Mouse (Mus musculus) retina, embryonic 14.5 days (tissue): ENCODE data around the gene Ago3.
A peak's percentile ranks its signal among the peaks of the same experiment; 100 is the strongest.

ENCODE experiments used
- DNase-seq: peaks from one replicate; pipeline ENCODE4 v3.0.0-alpha.2; 2015; ENCODE audit warnings: low spot score

The Ago3 gene

DNA sequence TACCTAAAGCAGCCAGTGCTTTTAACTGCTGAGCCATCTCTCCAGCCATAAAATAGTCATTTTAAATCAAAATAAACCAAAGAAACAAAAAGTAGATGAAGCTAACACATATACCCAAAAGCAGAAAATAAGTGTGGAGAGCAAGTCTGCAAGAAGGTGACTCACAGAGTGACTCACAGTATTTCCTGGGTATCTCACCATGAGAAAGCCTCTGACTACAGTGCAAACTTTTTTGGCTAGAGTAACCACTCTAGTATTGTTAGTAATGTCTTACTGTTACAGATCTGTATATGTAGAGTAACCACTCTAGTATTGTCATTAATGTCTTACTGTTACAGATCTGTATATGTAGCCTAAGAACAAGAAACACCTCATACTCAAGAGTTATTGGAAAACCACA, 13.6 kb downstream of the Ago3 start:
- DNase-seq, result no peak

- no peak for DNase-seq
Measured at GRCm38 (mm10) chr4:126412526-126412925, 16.8 kb downstream of the Ago3 start.

DNA sequence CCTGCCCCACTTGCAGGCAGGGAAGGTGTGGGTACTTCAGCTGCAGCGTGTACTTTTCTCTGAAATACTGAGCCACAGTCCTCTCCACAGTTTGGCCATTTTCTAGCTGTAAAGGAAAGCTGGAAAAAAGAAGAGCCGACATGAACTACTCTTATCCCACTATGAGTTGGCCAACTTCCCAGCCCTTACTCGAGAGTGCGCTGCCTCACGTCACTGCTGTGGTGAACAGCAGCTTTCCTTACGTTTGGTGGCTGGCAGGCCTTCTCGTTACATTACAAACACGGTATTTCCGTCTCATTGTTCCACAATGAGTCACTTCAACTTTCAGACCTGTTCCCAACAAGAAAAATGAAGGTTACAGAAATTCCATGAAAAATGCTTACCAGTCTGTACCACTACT, 57.9 kb downstream of the Ago3 start:
- DNase-seq, result no peak

GRCm38 (mm10) chr4:126360069-126360468, 69.3 kb downstream of the Ago3 start:
- DNase-seq, result no peak

- DNase-seq, result no peak
Measured at GRCm38 (mm10) chr4:126343451-126343850, 85.9 kb downstream of the Ago3 start.

DNA sequence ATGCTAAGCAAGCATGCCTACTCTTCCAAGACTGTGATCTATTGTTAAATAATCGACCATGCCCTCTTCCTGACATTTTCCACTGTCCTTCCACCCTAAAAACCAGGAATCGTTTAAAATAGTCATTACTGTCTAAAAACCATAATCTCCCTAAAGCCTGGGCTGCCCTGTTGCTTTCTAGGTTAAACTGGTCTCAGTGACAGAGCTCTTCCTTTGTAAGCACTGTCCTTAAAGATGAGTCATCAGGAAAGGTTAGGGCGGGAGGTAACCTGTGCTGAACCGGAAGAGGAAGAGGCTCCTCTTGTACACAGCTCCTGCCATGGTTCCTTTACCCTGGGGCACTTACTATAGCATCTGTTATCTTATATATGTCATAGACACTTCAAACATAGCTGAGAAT, 89.9 kb downstream of the Ago3 start:
- DNase-seq, result no peak

- no peak for DNase-seq
Measured at GRCm38 (mm10) chr4:126332358-126332757, 97.0 kb downstream of the Ago3 start.

- no peak for DNase-seq
Measured at GRCm38 (mm10) chr4:126331751-126332150, 97.6 kb downstream of the Ago3 start.

DNA sequence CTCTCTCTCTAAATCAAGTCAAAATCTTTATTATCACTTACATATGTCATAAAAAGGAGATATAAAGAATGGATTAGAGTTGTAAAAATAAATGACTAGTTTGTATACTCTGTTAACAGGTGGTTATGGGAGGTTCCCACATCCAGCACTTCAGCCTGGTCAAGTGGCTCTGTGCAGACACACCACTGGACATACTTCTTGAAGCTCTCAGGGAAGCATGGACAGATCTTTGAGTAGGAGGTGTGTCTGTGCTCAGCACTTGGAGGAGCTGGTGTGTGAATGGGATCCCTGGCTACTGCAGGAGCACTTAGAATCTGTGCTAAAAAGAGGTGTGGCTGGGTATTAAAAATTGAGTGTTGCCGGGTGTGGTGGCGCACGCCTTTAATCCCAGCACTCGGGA, 99.1 kb downstream of the Ago3 start:
- DNase-seq, result no peak

GRCm38 (mm10) chr4:126326036-126326435, 103.3 kb downstream of the Ago3 start:
- DNase-seq, result no peak

- DNase-seq, result no peak
Measured at GRCm38 (mm10) chr4:126325281-126325861, 104.0 kb downstream of the Ago3 start, which contains the start of gene Tekt2. Tekt2 (minus strand) TSS chr4:126325688.

DNA sequence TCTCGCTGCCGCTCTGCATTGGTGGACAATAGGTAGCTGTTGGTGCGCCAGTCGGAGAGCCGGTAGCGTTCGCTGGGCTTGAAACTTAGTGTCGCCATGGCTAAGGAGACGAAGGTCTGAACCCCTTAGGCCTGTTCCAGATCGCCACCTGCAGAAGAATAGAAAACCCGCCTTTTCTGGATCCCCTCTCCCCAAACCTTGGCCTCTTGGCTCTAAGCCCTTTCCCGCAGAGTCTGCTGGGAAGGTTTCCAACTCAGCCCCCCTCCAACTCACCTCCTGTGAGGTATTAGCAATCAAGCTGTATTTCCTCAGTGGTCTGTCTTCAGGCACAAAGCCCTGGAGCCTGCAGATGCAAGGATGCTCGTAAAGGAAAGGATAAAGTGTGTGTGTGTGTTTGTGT, 104.5 kb downstream of the Ago3 start:
- no peak for DNase-seq

GRCm38 (mm10) chr4:126322646-126323045, 106.7 kb downstream of the Ago3 start:
- no peak for DNase-seq

DNA sequence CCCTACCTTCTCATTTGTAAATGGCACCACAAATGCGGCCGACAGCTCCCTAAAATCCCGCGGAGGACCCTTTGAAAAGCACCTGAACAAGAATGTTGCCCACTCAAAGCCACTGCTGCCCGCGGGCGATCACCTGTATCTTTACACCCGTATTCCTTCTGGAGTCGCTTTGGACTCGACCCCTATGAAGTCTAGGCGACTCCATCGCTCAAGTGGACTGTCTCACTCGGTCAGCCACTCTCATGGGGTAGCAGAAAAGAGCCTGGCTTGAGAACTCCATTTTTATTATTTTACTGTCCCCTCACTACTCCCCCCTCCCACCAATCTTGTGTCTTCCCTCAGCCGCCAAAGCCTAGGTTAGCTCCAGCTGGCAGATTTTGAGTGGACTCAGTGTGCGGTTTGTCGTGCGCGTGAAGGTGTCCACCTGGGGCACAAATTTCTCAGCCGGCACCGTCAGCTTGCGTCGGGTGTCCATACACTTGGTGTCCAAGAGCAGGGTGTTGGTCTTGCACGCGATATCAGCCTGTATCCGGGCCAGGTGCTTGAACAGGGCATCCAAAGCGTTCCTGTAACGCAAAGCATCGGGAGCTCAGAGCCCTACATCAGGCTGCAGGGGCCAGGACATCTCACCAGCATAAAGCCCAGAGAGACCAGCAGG, 107.4 kb downstream of the Ago3 start:
- no peak for DNase-seq

GRCm38 (mm10) chr4:126321111-126321853, 108.1 kb downstream of the Ago3 start, which contains the start of gene Adprhl2:
Adprhl2 (minus strand) TSS chr4:126321703.
- peak; percentile 99 for DNase-seq

DNA sequence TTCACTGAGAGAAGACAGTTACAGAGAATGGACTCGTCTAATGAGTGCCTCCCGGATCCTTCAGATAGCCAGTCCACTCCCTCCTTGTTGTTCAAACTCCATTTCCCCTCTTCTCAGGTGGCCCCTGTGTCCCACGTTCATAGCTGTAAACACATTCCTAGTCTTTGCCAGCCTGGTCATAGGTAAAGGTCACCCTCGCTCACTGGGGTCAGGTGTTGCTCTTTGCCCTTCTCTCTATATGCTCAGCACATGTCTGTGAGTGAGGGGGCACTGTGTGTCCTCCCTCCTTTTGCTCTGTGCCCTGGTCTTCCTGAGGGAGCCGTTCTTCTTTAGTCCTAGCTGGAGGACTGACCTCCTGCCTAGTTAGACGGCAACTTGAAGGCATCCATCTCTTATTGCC, 109.5 kb downstream of the Ago3 start:
- no peak for DNase-seq

DNA sequence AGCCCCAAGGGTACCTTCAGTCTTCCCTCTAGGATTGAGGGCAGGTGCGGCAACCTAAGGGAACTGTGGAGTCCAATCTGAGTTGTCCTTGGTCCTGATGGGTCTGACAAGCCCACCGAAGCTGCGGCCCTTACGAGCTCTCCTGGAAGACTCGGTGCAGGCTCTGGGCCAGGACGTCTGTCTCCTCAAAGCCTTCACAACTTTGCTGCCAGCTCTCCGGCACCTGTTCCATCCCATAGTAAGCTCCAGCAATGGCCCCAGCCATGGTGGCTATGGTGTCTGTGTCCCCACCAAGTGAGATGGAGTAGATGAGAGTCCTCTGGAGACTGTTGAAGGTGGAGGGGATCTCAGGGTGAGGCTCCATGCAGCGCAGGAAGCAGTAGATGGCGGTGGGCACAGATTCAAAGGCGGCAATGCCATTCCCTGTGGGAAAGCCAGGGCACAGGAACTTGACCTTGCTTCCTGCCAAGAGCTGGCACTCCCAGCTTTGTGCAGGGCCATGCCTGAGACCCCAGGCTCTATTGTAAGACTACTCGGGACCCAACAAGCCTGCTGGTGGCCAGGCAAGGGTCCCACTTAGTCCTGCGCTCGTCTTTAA, 112.8 kb downstream of the Ago3 start:
- DNase-seq, result no peak

DNA sequence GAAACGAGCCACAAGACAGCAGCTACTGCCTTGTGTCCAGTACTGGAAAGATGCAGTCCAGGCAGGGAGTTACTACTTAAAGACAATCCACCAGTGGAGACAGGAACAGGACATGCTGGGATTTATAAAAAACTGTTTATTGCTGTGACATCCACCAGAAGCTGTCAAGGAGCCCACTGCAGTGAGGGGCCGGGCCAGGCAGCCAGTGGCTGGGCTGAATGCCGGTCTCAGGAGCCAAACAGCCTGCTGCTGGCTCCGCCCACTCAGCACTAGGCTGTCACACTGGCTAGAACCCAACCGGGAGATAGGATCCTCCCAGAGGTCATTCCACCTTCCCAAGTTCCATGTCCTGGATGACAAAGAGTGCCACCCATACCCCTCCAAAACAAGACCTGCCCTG, 113.4 kb downstream of the Ago3 start:
- DNase-seq, result no peak

DNA sequence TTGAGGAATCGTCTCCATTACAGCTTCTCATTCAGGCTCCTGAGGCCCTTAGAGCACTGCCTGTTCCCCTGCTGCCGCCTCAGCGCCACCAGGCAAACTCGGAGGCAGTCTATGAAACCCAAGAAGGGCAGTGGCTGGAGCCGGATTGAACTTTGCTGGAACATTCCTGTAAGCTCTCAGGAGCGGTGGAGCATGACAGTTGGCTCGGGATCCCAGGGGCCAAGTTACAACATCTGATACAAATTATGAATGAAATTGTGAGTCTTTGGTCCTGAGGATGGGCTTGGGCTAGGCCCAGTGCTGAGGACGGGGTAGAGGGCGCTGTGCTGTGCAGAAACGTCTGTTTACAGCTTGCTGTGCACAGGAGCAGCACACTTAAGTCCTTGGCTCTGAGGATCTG, 115.0 kb downstream of the Ago3 start:
- DNase-seq, result no peak

GRCm38 (mm10) chr4:126313202-126313601, 116.2 kb downstream of the Ago3 start:
- no peak for DNase-seq

DNA sequence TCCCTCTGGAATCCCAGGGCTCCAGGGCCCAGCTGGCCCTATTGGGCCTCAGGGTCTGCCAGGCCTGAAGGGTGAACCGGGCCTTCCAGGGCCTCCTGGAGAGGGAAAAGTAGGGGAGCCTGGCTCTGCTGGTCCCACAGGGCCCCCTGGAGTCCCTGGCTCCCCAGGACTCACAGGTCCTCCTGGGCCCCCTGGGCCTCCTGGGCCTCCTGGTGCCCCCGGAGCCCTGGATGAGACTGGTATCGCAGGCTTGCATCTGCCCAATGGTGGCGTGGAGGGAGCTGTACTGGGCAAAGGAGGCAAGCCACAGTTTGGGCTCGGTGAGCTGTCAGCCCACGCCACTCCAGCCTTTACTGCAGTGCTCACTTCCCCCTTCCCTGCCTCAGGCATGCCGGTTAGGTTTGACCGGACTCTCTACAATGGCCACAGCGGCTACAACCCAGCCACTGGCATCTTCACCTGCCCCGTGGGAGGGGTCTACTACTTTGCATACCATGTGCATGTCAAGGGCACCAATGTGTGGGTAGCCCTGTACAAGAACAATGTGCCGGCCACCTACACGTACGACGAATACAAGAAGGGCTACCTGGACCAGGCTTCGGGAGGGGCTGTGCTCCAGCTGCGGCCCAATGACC, 117.7 kb downstream of the Ago3 start:
- DNase-seq, result no peak

DNA sequence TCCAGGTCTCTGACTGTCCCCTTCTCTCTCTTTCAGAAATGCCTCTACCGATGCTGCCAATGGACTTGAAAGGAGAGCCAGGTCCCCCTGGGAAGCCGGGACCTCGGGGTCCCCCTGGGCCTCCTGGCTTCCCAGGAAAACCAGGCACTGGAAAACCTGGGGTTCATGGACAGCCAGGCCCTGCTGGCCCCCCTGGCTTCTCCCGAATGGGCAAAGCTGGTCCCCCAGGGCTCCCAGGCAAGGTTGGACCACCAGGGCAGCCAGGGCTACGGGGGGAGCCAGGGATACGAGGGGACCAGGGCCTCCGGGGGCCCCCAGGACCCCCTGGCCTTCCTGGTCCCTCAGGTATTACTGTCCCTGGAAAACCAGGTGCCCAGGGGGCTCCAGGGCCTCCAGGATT, 119.0 kb downstream of the Ago3 start:
- no peak for DNase-seq
